Mouse (Mus musculus): ENCODE data around the gene Slc35g2. TPM values are rescaled to one million over a fixed set of nuclear protein-coding genes. Genes with fewer than 3 reads are reported as not detected.

The Slc35g2 gene
- polyA plus RNA-seq (2014; fragmentation: Illumina TruSeq; extraction: RNeasy Lipid Tissue Mini Kit (QIAGEN cat#74804); ENCODE audit: low read depth, low replicate concordance) = 2.0 TPM

DNA sequence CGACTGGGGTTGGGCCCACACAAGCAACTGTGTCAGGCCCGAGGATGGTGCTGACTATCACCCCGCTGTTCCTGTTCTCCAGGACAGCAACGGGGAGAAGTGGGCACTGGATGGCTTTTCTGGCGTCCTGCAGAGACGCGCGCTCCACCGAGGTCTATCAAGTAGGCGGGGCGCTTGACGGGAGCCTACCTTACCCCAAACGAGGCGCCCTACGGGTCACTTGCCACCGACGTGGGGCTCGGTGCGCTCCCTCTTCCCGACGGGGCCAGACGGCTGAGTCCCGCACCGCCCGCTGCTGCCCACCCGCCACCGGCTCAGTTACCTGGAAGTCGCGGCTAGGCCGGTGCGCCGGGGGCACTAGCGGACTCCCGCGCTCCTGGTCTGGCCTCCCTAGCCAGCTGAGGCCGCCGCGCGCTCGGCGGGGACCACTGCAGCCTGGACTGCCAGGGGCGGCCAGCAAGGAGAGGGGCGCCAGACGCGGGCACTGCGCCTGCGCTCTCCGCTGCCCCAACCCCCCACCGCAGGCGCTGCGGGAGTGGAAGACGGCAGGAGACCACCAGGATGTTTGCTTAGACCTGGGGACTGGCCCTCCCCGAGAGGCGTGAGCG lies at the start of gene Slc35g2:
Slc35g2 (minus strand) TSS at position 465 of the 608 bp plus-strand sequence.

DNA sequence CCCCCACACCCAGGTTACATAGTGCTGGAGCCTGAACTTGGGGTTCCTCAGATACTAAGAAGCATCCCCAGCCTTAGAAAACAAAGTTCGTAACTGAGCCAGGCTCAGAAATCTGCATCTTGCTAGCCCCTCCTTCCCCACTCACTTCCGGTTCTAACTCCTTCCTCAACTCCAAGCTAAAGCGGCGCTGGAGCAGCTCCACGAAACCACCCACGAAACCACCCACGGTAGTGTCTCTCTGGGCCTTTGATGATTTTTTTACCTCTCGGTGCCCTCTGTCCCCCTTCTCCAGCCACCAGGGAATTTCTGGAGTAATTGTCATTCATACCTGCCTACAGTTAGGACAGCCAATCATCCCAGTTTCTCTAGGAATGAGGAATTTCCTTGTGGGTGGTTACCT lies 26.7 kb upstream of the Slc35g2 start, which contains the start of gene Stag1:
Stag1 (plus strand) TSS at position 253 of the 400 bp plus-strand sequence.

DNA sequence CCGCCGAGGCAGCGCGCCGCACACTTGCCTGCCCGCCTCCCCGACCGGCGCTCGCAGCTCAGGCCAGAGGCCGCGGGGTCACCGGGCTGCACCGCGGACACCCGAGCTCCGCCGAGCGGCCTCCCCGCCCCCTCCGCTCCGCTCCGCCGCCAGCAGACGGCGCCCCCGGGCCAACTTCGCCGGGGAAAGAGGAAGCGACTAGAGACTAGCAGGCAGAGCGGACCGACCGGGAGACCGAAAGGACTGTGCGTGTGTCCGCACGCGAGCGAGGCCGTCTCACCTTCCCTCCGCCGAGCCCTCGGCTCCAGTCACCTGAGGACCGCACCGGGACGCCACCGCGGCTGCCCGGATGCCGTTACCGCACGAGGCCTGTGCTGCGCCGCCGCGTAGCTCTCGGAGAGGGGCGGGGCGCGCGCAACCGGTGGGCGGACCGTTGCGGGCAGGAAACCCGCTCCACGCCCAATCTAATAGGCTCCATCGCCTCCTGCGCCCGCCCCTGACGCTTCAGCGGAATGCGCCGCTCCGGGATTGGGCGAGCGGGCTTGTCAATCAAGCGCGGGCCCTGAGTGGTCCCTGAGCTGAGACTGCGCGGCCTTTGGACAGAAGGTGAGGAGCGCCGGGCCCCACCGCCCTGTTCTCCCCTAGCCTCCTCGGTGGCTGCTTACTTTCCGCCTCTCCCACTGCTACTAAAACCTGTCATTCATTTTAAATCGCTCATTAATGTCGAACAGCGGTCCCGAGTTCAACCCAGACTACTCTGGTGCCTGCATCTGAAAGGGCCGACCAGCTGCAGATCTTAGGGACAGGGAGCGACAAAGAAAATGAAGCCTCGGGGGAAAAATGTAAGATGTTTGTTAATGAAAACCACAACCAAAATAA lies 24.9 kb downstream of the Slc35g2 start, which contains the start of gene Nck1:
Nck1 (minus strand) TSS at position 420 of the 879 bp plus-strand sequence.

Other genes starting within 250 kb of the Slc35g2 start
- gene Il20rb, start 84.3 kb downstream of the Slc35g2 start, polyA plus RNA-seq (2014; fragmentation: Illumina TruSeq; extraction: RNeasy Lipid Tissue Mini Kit (QIAGEN cat#74804); ENCODE audit: low read depth, low replicate concordance) = 0.45 TPM
- gene Nck1, start 25.0 kb downstream of the Slc35g2 start, polyA plus RNA-seq (2014; fragmentation: Illumina TruSeq; extraction: RNeasy Lipid Tissue Mini Kit (QIAGEN cat#74804); ENCODE audit: low read depth, low replicate concordance) = 157 TPM
- gene Stag1, start 26.7 kb upstream of the Slc35g2 start, polyA plus RNA-seq (2014; fragmentation: Illumina TruSeq; extraction: RNeasy Lipid Tissue Mini Kit (QIAGEN cat#74804); ENCODE audit: low read depth, low replicate concordance) = 61.0 TPM